ENCODE assay signal across 7 mouse cellular contexts in genomic region chr11:120234136-120234775, GRCm38 (mm10). TPM values are rescaled to one million over a fixed set of nuclear protein-coding genes. Genes with fewer than 3 reads are reported as not detected.
DNase-seq lines count a peak whose midpoint lies in the region; ATAC-seq and TF ChIP-seq lines count a peak whose summit lies in the region.

No protein-coding gene starts in this region.

- H3K79me2 ChIP-seq in macrophage (ENCODE audit: inconsistent target) = peaks cover 17% of the 10 kb centered on the region

- H3K27me3 ChIP-seq in testis, adult 2 months (ENCODE audit: control insufficient read depth, insufficient read depth, low read length) = no peaks in the 10 kb centered on the region; the same call in 1 of the 2 replicates
- no peaks in the 10 kb centered on the region for H3K27me3 ChIP-seq in forebrain, postnatal 0 days (ENCODE audit: insufficient read depth, low read length)
- no peaks in the 10 kb centered on the region for H3K27me3 ChIP-seq in stomach, embryonic 16.5 days (ENCODE audit: control insufficient read depth, insufficient read depth, low read length)

- ATAC-seq in forebrain, postnatal 0 days = no peak
- ATAC-seq in stomach, embryonic 16.5 days (ENCODE audit: insufficient read depth, low FRiP score) = no peak

- peak overlapping the region; percentile 97 for H3K4me2 ChIP-seq in forebrain, postnatal 0 days (ENCODE audit: low read depth)
- H3K4me2 ChIP-seq in stomach, embryonic 16.5 days (ENCODE audit: low read depth, low read length) = peak overlapping the region; percentile 87

- DNase-seq in testis, postnatal 14 days (ENCODE audit: low spot score) = no peak
- peak; percentile 46 to 72 for DNase-seq in cerebellum, adult 18-20 months
- DNase-seq in forebrain, postnatal 0 days = peak; percentile 66
- peak; percentile 58 for DNase-seq in kidney, adult 9 months

- WGBS in forebrain, postnatal 0 days = under 1% methylated on average over 52 of the region's 52 CpGs
- under 1% methylated on average over 52 of the region's 52 CpGs for WGBS in macrophage (ENCODE audit: missing documents)
- WGBS in stomach, embryonic 16.5 days = under 1% methylated on average over 52 of the region's 52 CpGs

- peak overlapping the region; percentile 99 for H3K9ac ChIP-seq in forebrain, postnatal 0 days
- peak overlapping the region; percentile 99 for H3K9ac ChIP-seq in stomach, embryonic 16.5 days (ENCODE audit: low read length)

- TF ChIP-seq CTCF in testis, adult 2 months (IDR thresholded peaks at IDR 0.05; ENCODE audit: control insufficient read depth, insufficient read depth, insufficient replicate concordance, low read depth, low read length) = no peak
- TF ChIP-seq CTCF in forebrain, postnatal 0 days (IDR thresholded peaks at IDR 0.05; ENCODE audit: low read depth) = no peak

- H3K27ac ChIP-seq in testis, adult 2 months (ENCODE audit: control insufficient read depth, insufficient read depth, low read depth, low read length) = peak overlapping the region; percentile 30
- H3K27ac ChIP-seq in forebrain, postnatal 0 days (ENCODE audit: low read depth, low read length) = peak overlapping the region; percentile 97
- peak overlapping the region; percentile 78 for H3K27ac ChIP-seq in macrophage
- H3K27ac ChIP-seq in stomach, embryonic 16.5 days (ENCODE audit: low read length) = peak overlapping the region; percentile 92

- no peaks in the 10 kb centered on the region for H3K36me3 ChIP-seq in testis, adult 2 months (ENCODE audit: control insufficient read depth, insufficient read depth, low read length)
- H3K36me3 ChIP-seq in forebrain, postnatal 0 days (ENCODE audit: insufficient read depth) = no peaks in the 10 kb centered on the region
- no peaks in the 10 kb centered on the region for H3K36me3 ChIP-seq in macrophage (ENCODE audit: inconsistent target)
- no peaks in the 10 kb centered on the region for H3K36me3 ChIP-seq in stomach, embryonic 16.5 days (ENCODE audit: control insufficient read depth, insufficient read depth, low read length)

- peak overlapping the region; percentile 60 for H3K4me3 ChIP-seq in testis, adult 2 months (ENCODE audit: control insufficient read depth, low read depth, low read length)
- H3K4me3 ChIP-seq in forebrain, postnatal 0 days (ENCODE audit: low read depth, low read length) = peak overlapping the region; percentile 94
- H3K4me3 ChIP-seq in macrophage (ENCODE audit: inconsistent target) = peak overlapping the region; percentile 49
- H3K4me3 ChIP-seq in stomach, embryonic 16.5 days (replicated peaks; ENCODE audit: low read length) = peak overlapping the region; percentile 76

- no peak for TF ChIP-seq POLR2A in testis, adult 2 months (IDR thresholded peaks at IDR 0.05; ENCODE audit: control insufficient read depth, low read depth, low read length)

- no peaks in the 10 kb centered on the region for H3K9me3 ChIP-seq in forebrain, postnatal 0 days (ENCODE audit: low read length)
- no peaks in the 10 kb centered on the region for H3K9me3 ChIP-seq in stomach, embryonic 16.5 days (replicated peaks; ENCODE audit: control insufficient read depth, low read length)

- peaks cover 43% of the 10 kb centered on the region for H3K4me1 ChIP-seq in testis, adult 2 months (ENCODE audit: control insufficient read depth, insufficient read depth, low read length)
- H3K4me1 ChIP-seq in forebrain, postnatal 0 days (ENCODE audit: insufficient read depth) = peaks cover 15% of the 10 kb centered on the region
- H3K4me1 ChIP-seq in stomach, embryonic 16.5 days (ENCODE audit: control insufficient read depth, insufficient read depth, low read length) = peaks cover 21% of the 10 kb centered on the region

RNA-seq across cellular contexts. Expression of gene Bahcc1, which starts 1.5 kb away (rescaled TPM):
- polyA plus RNA-seq in testis, adult 2 months (2012; rRNA removed) = 2.3 and 2.9 TPM in 2 replicates
- total RNA-seq in forebrain, postnatal 0 days (2014; rRNA removed) = 19.3 and 26.5 TPM in 2 replicates
- 3.9 and 6.5 TPM in 2 replicates for polyA plus RNA-seq in forebrain, postnatal 0 days (2015; fragmentation: Nextera tagmentation; extraction: Ambion mirVana)
- 10 to 100 TPM in 7 of 26 experiments, 1 to 10 TPM in 19; 1.6 to 13.2 (median 8.4) TPM for total RNA-seq in macrophage (2018; cell fraction: chromatin; rRNA removed)
- 1 to 10 TPM; 1.4 to 5.9 (median 4.0) TPM for total RNA-seq in macrophage (2018; cell fraction: cytosol; rRNA removed)
- total RNA-seq in macrophage (2018; cell fraction: nucleus; rRNA removed) = 10 to 100 TPM in 5 of 26 experiments, 1 to 10 TPM in 21; 2.6 to 14.8 (median 8.3) TPM
- polyA plus RNA-seq in macrophage (2018) = 2.2 to 3.5 TPM (median 3.0 TPM) in 3 replicates
- 4.5 and 5.6 TPM in 2 replicates for polyA plus RNA-seq in stomach, embryonic 16.5 days (2015; fragmentation: Nextera tagmentation; extraction: Ambion mirVana)

Comparison
In these comparisons a context has a peak if more than half of its experiments do, and no peak if none do; other contexts are left out.
1. H3K27ac ChIP-seq: peak in every context shown above with its lines; median percentile 97 in forebrain, postnatal 0 days; 92 in stomach, embryonic 16.5 days; 78 in macrophage; 30 in testis, adult 2 months.